Mouse (Mus musculus): ENCODE measurements around the gene Prap1. TPM values are rescaled to one million over a fixed set of nuclear protein-coding genes. Genes with fewer than 3 reads are reported as not detected.
A peak's percentile ranks its signal among the peaks of the same experiment; 100 is the strongest.

The Prap1 gene
- total and polyA plus RNA-seq, 2 experiments from 2014 or later = 0.33 TPM; not detected in 1

DNA sequence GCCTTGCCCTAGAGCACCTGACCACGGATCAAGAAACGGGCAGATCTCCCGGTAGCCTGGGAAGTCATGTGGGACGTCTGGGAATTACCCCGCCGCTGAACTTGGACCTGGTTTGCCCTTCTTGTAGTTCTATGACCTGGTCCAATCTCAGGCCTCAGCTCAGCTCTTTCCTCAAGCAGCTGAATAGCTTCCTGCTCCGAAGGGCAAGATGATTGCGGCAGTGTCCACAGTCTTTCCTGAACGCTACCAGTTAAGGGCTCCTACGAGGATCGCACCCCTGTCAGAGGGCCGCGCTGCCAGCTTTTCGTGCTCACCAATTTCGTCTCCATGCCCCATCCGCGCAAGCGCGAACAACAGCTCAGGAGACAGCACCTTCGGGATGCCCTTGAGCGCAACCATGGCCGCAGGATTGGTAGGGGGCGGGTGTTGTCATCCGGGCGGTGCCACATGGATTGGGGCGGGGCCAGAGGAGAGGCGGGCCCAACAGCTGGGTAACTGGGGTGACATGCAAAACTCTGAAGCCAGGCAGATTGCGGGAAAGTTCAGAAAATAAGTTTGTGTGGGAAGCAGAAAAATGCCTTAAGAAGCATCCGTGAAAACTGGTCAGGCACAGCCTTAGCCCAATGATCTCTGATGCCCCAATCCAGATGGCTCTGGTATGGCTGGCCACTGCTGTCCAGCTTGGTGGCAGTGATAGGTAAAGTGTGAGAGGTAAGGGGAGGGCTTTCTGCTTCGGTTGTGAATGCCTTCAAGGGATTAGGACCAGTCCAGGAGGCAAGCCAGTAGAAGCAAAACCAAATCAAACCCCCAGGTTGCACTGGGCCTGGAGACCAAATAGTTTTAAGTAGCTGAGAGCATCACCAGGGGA lies 9.0 kb downstream of the Prap1 start, which contains the start of gene Fuom:
Gene Fuom (minus strand): TSS at position 449 of the 868 bp plus-strand sequence.
- peak within 1 kb of the TSS; percentile 67 for H3K9ac ChIP-seq (replicated peaks; ENCODE audit: low read depth, low read length)
- H3K4me1 ChIP-seq (ENCODE audit: control insufficient read depth, insufficient read depth) = 0 out of 2 replicates have a peak, but pooled peaks cover 3% of the 10 kb centered on the region
- ATAC-seq (ENCODE audit: insufficient read depth, low read depth) (peak; percentile 95), DNase-seq (ENCODE audit: low spot score) (peak; percentile 90)
- no peak for TF ChIP-seq EP300 (IDR thresholded peaks at IDR 0.05; ENCODE audit: low read depth)
- TF ChIP-seq CTCF (IDR thresholded peaks at IDR 0.05; ENCODE audit: low read depth) = no peak
- H3K27ac ChIP-seq (ENCODE audit: low read depth) = peak within 1 kb of the TSS; percentile 94
- H3K9me3 ChIP-seq (replicated peaks; ENCODE audit: control insufficient read depth, low read length) = no peaks in the 10 kb centered on the region
- WGBS = under 1% methylated on average over 30 of the region's 30 CpGs
- peaks cover 35% of the 10 kb centered on the region for H3K36me3 ChIP-seq (replicated peaks; ENCODE audit: control insufficient read depth, insufficient read depth, low read length)
- H3K4me3 ChIP-seq (ENCODE audit: low read depth, low read length) = peak within 1 kb of the TSS; percentile 45
- no peaks in the 10 kb centered on the region for H3K27me3 ChIP-seq (ENCODE audit: control insufficient read depth, insufficient read depth, low read length)
- peak within 1 kb of the TSS; percentile 74 for H3K4me2 ChIP-seq (ENCODE audit: low read depth, low read length)

DNA sequence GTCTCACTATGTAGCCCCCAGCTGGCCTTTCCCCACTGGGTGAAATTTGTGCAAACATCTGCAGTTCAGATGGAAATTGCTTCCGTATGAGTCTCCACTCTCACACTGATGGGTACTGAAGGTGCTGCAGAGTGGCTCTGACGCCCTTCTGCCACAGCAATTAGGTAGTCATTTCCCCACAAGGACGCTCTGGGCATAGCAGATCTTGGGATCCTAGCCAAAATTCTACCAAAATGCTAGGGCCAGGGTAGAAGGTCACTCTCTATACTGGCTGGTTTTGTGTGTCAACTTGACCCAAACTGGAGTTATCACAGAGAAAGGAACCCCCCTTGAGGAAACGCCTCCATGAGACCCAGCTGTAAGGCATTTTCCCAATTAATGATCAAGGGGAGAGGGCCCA lies 10.8 kb downstream of the Prap1 start:
- Histone ChIP-seq H3K4me1 (ENCODE audit: control insufficient read depth, insufficient read depth) (0 out of 2 replicates have a peak, but pooled peaks cover 3% of the 10 kb centered on the region), H3K4me3 (ENCODE audit: low read depth, low read length) (no peak overlapping the region), H3K9me3 (replicated peaks; ENCODE audit: control insufficient read depth, low read length) (no peaks in the 10 kb centered on the region), H3K27me3 (ENCODE audit: control insufficient read depth, insufficient read depth, low read length) (no peaks in the 10 kb centered on the region), H3K9ac (replicated peaks; ENCODE audit: low read depth, low read length) (no peak overlapping the region), H3K36me3 (replicated peaks; ENCODE audit: control insufficient read depth, insufficient read depth, low read length) (peaks cover 45% of the 10 kb centered on the region), H3K4me2 (ENCODE audit: low read depth, low read length) (no peak overlapping the region), H3K27ac (ENCODE audit: low read depth) (no peak overlapping the region)
- ATAC-seq (ENCODE audit: insufficient read depth, low read depth) (no peak), DNase-seq (ENCODE audit: low spot score) (no peak)
- TF ChIP-seq EP300 (IDR thresholded peaks at IDR 0.05; ENCODE audit: low read depth) (no peak), CTCF (IDR thresholded peaks at IDR 0.05; ENCODE audit: low read depth) (no peak)
- WGBS = 81% methylated on average over 4 of the region's 4 CpGs

DNA sequence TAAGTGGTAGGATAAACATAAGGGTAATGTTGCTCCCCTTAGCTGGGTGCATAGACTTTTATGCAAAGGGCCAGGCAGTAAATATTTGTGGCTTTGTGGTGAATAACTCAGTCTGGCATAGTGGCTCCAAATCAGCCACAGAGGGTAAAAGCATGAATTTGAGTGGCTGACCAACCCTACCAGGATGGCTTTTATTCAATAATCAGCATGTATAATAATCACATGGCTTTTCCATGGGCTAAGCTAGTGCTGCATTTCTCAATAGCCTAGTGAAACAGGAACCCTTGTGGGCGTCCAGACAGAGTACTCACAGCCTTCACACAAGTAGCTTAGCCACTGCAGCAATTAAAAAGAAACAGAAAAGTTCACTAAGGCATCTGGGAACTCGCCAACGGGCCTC lies 18.7 kb downstream of the Prap1 start:
- no peaks in the 10 kb centered on the region for H3K27me3 ChIP-seq (ENCODE audit: control insufficient read depth, insufficient read depth, low read length)
- peaks cover 1% of the 10 kb centered on the region; the same call in 1 of the 2 replicates for H3K4me1 ChIP-seq (ENCODE audit: control insufficient read depth, insufficient read depth)
- peaks cover 59% of the 10 kb centered on the region for H3K36me3 ChIP-seq (replicated peaks; ENCODE audit: control insufficient read depth, insufficient read depth, low read length)
- no peak overlapping the region for H3K4me3 ChIP-seq (ENCODE audit: low read depth, low read length)
- WGBS = 52% methylated on average over 3 of the region's 3 CpGs
- ATAC-seq (ENCODE audit: insufficient read depth, low read depth) = no peak
- no peak for DNase-seq (ENCODE audit: low spot score)
- H3K9ac ChIP-seq (replicated peaks; ENCODE audit: low read depth, low read length) = no peak overlapping the region
- H3K27ac ChIP-seq (ENCODE audit: low read depth) = no peak overlapping the region
- TF ChIP-seq EP300 (IDR thresholded peaks at IDR 0.05; ENCODE audit: low read depth) = no peak
- no peak for TF ChIP-seq CTCF (IDR thresholded peaks at IDR 0.05; ENCODE audit: low read depth)
- no peaks in the 10 kb centered on the region for H3K9me3 ChIP-seq (replicated peaks; ENCODE audit: control insufficient read depth, low read length)
- no peak overlapping the region for H3K4me2 ChIP-seq (ENCODE audit: low read depth, low read length)

DNA sequence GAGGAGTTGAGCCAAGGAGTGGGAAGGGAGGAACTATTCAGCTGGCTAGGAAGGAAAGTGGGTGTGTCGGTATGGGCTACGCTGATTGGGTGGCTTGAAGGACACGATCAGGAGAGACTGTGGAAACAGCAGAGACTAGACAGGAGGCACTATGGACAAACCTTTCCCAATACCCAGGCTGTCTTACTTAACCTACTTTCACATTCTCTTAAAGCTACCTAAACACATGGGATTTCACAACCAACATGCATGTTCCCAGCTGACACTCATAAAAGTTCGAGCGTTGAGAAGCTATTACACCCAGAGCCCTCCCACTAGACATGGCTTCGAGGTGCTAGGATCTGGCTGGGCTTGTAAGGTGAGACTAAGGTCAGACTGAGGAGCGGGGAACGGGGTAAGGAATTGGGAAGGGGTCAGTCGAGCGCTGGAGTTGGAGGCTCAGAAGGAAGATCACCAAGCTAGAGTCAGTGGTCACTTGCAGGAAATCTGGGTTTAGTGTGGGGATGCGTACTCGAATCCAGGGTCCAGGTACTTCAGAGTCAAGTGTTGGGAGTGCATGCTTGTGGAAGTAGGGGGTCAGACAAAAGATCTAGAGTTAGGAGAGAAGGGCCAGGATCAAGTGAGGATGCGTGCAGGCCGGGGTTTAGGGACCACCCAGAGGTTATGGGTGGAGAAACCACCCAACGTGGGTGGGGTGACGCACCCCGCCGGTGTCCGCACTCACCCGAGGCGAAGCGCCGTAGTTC lies 22.6 kb downstream of the Prap1 start, which contains the start of gene Paox:
Gene Paox (plus strand): TSS at position 217 of the 746 bp plus-strand sequence.
- Histone ChIP-seq H3K27me3 (ENCODE audit: control insufficient read depth, insufficient read depth, low read length) (no peaks in the 10 kb centered on the region), H3K4me3 (ENCODE audit: low read depth, low read length) (peak within 1 kb of the TSS; percentile 71), H3K4me2 (ENCODE audit: low read depth, low read length) (peak within 1 kb of the TSS; percentile 68), H3K27ac (ENCODE audit: low read depth) (peak within 1 kb of the TSS; percentile 92), H3K4me1 (ENCODE audit: control insufficient read depth, insufficient read depth) (peaks cover 4% of the 10 kb centered on the region; the same call in 1 of the 2 replicates), H3K36me3 (replicated peaks; ENCODE audit: control insufficient read depth, insufficient read depth, low read length) (peaks cover 22% of the 10 kb centered on the region), H3K9ac (replicated peaks; ENCODE audit: low read depth, low read length) (peak within 1 kb of the TSS; percentile 60), H3K9me3 (replicated peaks; ENCODE audit: control insufficient read depth, low read length) (no peaks in the 10 kb centered on the region)
- ATAC-seq (ENCODE audit: insufficient read depth, low read depth) (peak; percentile 75), DNase-seq (ENCODE audit: low spot score) (peak; percentile 84)
- under 1% methylated on average over 23 of the region's 23 CpGs for WGBS
- 0 out of 2 replicates have a peak, but pooled peaks have one; percentile 4 for TF ChIP-seq EP300 (IDR thresholded peaks at IDR 0.05; ENCODE audit: low read depth)
- no peak for TF ChIP-seq CTCF (IDR thresholded peaks at IDR 0.05; ENCODE audit: low read depth)

DNA sequence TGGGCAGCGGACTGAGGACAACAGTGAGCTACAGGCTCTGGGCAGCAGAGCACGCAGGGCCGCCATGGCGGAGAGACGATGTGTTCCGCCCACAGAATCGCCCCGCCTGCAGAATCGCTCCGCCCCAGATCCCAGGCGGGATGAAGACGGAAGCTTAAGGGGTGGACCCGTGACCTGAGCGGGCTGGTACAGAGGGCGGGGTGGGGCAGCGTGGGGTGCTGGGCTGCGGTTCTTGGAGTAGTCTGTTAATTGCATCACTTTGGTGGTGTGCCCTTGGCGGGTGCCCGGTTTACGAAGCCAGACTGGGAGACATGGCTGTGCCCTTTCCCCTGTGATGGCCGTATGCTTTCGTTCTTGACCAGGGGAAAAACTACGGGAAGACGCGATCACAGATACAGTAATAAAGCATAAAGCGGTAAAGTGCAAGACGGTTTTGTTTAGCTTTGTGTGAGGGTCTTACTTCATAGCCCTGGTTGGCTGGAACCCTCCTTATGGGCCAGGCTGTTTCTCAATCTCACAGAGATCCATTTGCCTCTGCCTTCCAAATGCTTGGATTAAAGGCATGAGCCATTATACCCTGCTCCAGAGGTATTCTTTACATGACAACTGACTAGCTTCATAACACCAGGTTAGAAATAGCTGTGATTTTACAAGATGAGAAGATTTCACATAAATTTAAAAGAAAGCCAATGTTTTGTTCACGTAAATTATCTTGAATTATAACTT lies 23.3 kb downstream of the Prap1 start, which contains the start of gene Echs1:
Gene Echs1 (minus strand): TSS at position 148 of the 726 bp plus-strand sequence.
- H3K4me2 ChIP-seq (ENCODE audit: low read depth, low read length) = peak within 1 kb of the TSS; percentile 68
- peak; percentile 95 for DNase-seq (ENCODE audit: low spot score)
- H3K27me3 ChIP-seq (ENCODE audit: control insufficient read depth, insufficient read depth, low read length) = no peaks in the 10 kb centered on the region
- peak within 1 kb of the TSS; percentile 92 for H3K27ac ChIP-seq (ENCODE audit: low read depth)
- H3K36me3 ChIP-seq (replicated peaks; ENCODE audit: control insufficient read depth, insufficient read depth, low read length) = peaks cover 16% of the 10 kb centered on the region
- H3K9me3 ChIP-seq (replicated peaks; ENCODE audit: control insufficient read depth, low read length) = no peaks in the 10 kb centered on the region
- peak within 1 kb of the TSS; percentile 71 for H3K4me3 ChIP-seq (ENCODE audit: low read depth, low read length)
- H3K9ac ChIP-seq (replicated peaks; ENCODE audit: low read depth, low read length) = peak within 1 kb of the TSS; percentile 60
- WGBS = 3% methylated on average over 28 of the region's 28 CpGs
- peaks cover 4% of the 10 kb centered on the region; the same call in 1 of the 2 replicates for H3K4me1 ChIP-seq (ENCODE audit: control insufficient read depth, insufficient read depth)
- peak; percentile 96 for ATAC-seq (ENCODE audit: insufficient read depth, low read depth)
- TF ChIP-seq EP300 (IDR thresholded peaks at IDR 0.05; ENCODE audit: low read depth) (0 out of 2 replicates have a peak, but pooled peaks have one; percentile 19), CTCF (IDR thresholded peaks at IDR 0.05; ENCODE audit: low read depth) (no peak)
